Mouse (Mus musculus) cerebellum, postnatal 4 days (tissue): ENCODE results near the gene Gm20509.
"Not testable (repeated sequence)": the region's sequence is repeated elsewhere in the genome, so short reads cannot be mapped to it uniquely, and the experiment has no call there.

Experiments used
- DNase-seq, 2 experiments: peaks; one replicate each; pipeline ENCODE4 v3.0.0; 2022; ENCODE audit warnings: low spot score in 2 of 2, mixed read lengths in 1 of 2

The Gm20509 gene

DNA sequence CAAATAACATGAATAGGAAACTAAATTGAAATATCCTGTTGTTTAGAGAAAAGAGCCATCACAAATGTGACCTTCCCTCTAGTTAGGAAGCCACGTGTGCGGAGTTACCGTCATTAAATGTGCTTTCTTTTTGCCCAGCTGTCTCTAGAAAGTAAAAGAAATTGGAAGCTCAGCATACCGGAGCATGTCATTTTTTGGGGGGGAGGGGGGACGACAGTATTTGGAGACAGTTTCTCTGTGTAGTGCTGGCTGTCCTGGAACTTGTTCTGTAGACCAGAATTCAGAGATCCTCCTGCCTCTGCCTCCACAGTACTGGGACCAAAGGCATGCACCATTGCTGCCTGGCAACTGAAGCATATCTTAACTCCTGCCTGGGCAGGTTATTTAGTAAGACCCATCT, 734 bp upstream of the Gm20509 start, which contains the start of gene Khdc3:
Gene Khdc3, plus strand, starts transcription at position 301 of the 400 bp plus-strand sequence.
- no peak for DNase-seq

GRCm38 (mm10) chr9:73103159-73103879, 1.0 kb downstream of the Gm20509 start:
- peak in 1 of 2 experiments; percentile 29 for DNase-seq

DNA sequence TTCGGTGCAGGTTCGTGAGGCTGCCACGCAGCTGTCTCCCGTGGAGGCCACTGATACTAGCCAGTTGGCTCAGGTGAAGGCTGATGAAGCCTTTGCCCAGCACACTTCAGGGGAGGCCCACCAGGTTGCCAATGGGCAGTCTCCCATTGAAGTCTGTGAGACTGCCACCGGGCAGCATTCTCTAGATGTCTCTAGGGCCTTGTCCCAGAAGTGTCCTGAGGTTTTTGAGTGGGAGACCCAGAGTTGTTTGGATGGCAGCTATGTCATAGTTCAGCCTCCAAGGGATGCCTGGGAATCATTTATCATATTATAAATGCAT, 1.6 kb downstream of the Gm20509 start:
- no peak for DNase-seq

DNA sequence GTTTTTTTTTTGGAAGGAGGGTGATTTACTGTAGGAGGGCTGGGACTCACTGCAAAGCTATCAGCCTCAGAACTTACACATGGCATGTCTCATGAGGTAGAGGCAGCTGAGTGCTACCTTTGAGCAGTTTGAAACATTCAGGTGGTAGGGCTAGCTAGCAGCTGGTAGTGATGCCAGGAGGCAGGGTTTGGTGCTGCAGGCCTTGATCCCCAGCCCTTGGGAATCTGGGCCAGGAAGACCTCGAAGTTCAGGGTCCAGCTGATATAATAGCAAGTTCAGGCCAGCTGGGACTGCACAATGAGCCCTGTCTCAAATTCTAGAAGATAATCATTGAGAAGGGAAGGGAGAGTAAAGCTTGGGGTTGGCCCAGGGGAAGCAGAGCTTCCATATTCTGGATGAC, 2.9 kb downstream of the Gm20509 start:
- DNase-seq: no peak

GRCm38 (mm10) chr9:73105771-73106170, 3.5 kb downstream of the Gm20509 start:
- no peak for DNase-seq

DNA sequence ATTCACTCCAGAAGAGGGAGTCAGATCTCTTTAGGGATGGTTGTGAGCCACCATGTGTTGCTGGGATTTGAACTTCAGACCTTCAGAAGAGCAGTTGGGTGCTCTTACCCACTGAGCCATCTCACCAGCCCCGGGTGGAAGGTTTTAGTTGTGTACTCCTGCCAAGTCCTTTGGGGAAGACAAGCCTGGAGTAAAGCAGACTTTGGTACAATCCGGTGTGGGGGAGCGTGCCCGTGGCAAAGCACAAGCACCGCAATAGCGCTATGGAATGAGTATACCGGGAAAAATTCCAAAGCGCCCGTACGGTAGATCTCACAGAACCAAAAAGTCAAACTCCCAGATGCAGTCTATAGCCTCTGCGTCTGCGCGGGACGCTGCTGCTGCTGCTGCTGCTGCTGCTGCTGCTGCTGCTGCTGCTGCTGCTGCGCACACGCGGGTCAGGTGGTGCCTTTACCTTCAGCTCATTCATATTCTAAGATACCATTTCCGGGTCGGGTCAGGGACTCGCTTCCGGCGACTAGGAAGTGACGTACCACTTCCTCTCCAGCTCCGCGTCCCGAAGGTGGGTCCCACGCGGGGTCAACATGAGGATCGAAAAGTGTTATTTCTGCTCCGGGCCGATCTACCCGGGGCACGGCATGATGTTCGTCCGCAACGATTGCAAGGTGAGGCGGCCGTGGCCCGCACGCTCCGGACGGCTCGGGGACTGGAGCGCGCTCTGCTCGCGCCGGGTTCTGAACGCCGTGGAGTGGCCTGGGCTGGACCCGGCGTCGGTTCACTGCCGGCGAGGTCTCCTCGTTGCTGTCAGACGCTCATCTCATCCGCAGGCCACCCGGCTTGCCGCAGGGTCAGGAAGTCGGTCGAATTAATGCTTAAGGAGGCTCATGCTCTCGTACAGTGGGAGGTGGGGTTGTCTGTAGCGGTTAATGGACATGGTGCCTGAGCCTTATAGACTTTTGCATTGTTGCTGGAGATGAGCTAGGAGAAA, 10.9 kb downstream of the Gm20509 start, which contains the start of gene Rsl24d1:
Gene Rsl24d1, plus strand, starts transcription at position 508 of the 988 bp plus-strand sequence.
- peak; percentile 50 to 73 for DNase-seq

DNA sequence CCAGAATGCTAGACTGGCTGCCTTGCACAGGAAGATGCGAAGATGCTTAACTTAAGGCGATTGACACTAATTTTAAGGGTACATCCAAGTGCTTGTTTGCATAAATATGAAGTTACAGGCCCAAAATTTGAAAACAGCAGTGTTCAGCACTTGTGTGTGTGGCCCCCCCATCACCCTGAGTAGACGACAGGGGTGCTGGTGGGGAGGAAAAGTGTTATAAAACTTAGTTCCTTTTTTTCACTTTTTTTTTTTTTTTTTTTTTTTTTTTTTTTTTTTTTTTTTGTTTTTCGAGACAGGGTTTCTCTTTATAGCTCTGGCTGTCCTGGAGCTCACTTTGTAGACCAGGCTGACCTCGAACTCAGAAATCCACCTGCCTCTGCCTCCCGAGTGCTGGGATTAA, 14.4 kb downstream of the Gm20509 start:
- not testable (repeated sequence) for DNase-seq

DNA sequence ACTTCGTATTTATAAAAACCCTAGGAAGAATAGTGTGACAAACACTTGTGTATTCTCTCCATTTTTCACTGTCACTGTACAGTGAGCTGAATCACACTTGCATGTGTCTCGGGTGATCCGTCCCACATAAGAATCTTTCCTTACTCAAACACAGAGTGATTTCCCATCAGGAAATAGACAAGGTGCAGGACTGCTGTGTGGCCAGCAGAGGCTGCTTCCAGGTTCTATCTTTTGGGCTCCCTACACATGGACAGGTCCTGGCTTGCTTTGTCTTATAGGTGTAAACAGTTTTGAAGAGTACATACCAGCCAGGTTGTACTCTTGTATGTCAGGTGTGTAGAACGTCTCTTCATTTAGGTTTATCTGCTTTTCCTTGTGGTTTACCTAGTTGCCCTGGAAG, 15.7 kb downstream of the Gm20509 start:
- DNase-seq: no peak

- peak in 1 of 2 experiments; percentile 20 for DNase-seq
Observed at GRCm38 (mm10) chr9:73121735-73122134, 19.5 kb downstream of the Gm20509 start.

GRCm38 (mm10) chr9:73125043-73125570, 22.8 kb downstream of the Gm20509 start:
- DNase-seq: no peak

- DNase-seq: no peak
Observed at GRCm38 (mm10) chr9:73127457-73127856, 25.2 kb downstream of the Gm20509 start.

DNA sequence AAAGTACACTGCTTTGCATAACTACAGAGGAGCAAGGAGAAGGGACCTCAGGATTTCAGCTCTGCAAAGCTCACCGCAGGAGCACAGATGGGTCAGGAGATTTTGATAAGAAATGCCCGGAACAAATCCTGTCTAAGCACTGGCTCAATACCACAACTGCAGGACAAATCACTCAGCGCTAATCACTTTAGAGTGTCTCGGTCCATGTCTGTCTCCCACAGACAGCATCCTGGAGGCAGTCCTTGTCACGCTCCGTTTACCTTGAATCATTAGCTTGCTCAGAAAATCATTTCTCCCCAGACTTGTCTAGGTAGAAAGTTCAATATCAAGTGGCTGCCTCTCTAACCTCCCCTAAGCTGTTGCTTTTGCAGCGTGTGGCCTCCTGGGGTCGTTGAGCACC, 27.6 kb downstream of the Gm20509 start:
- DNase-seq: no peak

DNA sequence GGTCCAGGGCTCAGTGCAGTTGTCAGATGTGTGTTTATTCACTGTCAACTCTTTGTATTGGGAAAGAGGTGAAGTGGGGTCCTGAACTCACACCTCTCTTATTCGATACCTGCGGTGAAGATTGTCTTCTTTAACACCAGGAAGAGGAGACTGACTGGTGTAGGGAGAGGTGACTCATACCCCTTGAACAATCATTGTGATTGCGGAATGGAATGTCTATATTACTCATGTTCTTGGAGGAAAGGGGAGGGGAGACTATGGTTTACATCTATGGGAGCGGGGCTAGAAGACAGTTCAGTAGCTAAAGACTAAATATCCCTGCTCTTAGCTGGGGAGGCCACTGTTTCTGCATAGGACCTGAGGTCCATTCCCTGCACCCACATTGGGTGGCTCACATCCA, 28.3 kb downstream of the Gm20509 start:
- no peak for DNase-seq

GRCm38 (mm10) chr9:73137341-73137886, 35.1 kb downstream of the Gm20509 start:
- no peak for DNase-seq

- no peak for DNase-seq
Observed at GRCm38 (mm10) chr9:73154347-73154746, 52.1 kb downstream of the Gm20509 start.

DNA sequence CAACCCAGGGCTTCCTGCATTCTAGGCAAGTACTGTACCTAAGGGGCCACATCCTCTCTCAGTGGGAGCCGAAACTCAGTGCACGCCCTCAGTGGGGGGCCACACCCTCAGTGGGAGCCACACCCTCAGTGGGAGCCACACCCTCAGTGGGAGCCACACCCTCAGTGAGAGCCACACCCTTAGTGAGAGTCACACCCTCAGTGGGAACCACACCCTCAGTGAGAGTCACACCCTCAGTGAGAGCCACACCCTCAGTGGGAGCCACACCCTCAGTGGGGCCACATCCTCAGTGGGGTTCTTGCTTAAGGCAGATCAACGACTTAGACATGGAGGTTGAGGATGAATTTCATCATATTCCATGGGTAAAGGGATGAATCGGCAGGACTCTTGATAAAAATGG, 55.7 kb downstream of the Gm20509 start:
- DNase-seq: no peak

DNA sequence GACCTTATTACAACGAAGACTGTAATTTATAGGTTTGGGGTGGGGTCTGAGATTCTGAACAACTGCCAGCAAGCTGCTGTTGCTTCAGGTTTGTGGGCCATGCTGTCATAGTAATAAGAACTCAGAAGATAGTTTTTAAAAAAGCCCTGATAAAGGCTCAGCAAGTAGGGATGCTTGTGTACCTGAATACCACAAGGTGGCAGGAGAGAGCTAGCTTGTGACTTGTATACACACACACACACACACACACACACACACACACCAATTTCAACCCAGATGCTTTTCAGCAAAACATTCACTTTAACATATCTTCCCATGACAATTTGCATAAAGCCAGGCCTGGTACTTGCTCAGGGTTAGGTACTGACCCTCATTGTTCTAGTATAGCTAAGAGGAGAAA, 57.0 kb downstream of the Gm20509 start:
- DNase-seq: no peak

DNA sequence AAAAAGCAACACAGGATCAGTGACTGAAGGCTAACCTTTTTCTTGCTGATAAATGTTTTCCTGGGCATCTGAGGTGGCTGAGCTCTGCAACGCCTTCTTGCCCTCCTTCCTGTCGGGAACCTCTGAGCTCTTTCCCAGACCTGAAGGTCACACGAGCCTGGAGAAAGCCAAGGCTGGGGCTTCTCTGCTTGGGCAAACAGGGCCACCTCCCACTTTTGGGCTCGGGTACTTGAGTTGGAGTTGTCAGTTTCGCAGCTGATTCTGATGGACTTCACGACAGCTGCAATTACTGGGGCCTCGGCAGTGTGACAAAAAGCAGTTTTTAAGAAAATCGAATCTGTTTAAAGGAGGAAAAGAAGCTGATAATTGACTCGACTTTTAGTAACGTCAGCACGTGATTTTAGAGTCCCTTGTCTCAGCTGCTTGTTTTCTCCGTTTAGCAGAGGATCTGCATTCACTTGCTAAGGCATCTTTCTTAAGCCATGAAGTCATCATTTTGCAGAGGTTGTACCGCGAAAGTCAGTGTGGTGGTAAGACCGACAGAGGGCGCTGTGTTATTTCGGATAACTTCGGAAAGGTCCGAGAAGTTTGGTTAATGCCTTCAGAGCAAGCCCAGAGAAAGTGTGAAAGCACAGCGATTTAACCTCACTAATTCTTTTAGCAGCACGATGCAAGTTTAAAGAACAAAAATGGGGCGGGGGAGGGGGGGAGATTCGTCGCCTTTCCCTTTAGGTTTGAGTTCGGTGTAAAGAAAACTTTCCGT, 60.5 kb downstream of the Gm20509 start:
- DNase-seq: peak; percentile 76 to 81

GRCm38 (mm10) chr9:73165631-73166030, 63.4 kb downstream of the Gm20509 start:
- no peak for DNase-seq
